Mouse (Mus musculus) forebrain, embryonic 15.5 days (tissue): ENCODE results near the gene Atxn7. TPM values are rescaled to one million over a fixed set of nuclear protein-coding genes. Genes with fewer than 3 reads are reported as not detected.

Experiments used
- ATAC-seq: fragments of 200-750 bp; cut with Nextera tagmentation; replicated peaks from 2 replicates; pipeline ENCODE4 v1.8.0; 2017; ENCODE audit warnings: mild to moderate bottlenecking, moderate TSS enrichment, moderate library complexity
- H3K27ac ChIP-seq: fragments of 300-500 bp; sonication (generic); replicated peaks from 2 replicates; pipeline ENCODE4 v1.5.1; 2015; ENCODE audit warnings: mild to moderate bottlenecking, inconsistent platforms
- H3K27me3 ChIP-seq: fragments of 300-500 bp; sonication (generic); 2 replicates; pipeline ENCODE4 v1.6.1; 2015; ENCODE audit warnings: inconsistent platforms
- H3K36me3 ChIP-seq: fragments of 300-500 bp; sonication (generic); 2 replicates; pipeline ENCODE4 v1.6.1; 2015; ENCODE audit warnings: mild to moderate bottlenecking, inconsistent platforms
- H3K4me1 ChIP-seq: fragments of 300-500 bp; sonication (generic); 2 replicates; pipeline ENCODE4 v1.6.1; 2015; ENCODE audit warnings: inconsistent platforms
- H3K4me2 ChIP-seq: fragments of 300-500 bp; sonication (generic); replicated peaks from 2 replicates; pipeline ENCODE4 v1.6.1; 2015; ENCODE audit warnings: mild to moderate bottlenecking, inconsistent platforms
- H3K4me3 ChIP-seq: fragments of 300-500 bp; sonication (generic); 2 replicates; pipeline ENCODE4 v1.5.1; 2015; ENCODE audit warnings: mild to moderate bottlenecking, inconsistent platforms
- H3K9ac ChIP-seq: fragments of 300-500 bp; sonication (generic); replicated peaks from 2 replicates; pipeline ENCODE4 v1.6.1; 2015; ENCODE audit warnings: mild to moderate bottlenecking, inconsistent platforms
- H3K9me3 ChIP-seq: fragments of 300-500 bp; sonication (generic); 2 replicates; pipeline ENCODE4 v1.6.1; 2016; ENCODE audit warnings: inconsistent platforms
- WGBS: fragments of 180-500 bp; shearing (Covaris S2); methylation state at CpG from one replicate; pipeline ENCODE4 v1.1.7; 2015; ENCODE audit warnings: mixed read lengths; 5-methylcytosine and 5-hydroxymethylcytosine counted together
- polyA plus RNA-seq: library from polyadenylated mRNA; unstranded; fragments of >200 nt; fragmentation: Nextera tagmentation; extraction: Ambion mirVana; gene quantifications from 2 replicates; pipeline ENCODE4 v1.2.1, GENCODE M21; 2015

Gene Atxn7
- polyA plus RNA-seq, 1 experiment from 2014 or later, result 4.0 TPM

GRCm38 (mm10) chr14:14070541-14071315, 109.5 kb downstream of the Atxn7 start:
- 0 out of 2 replicates have a peak overlapping the region, but pooled peaks have one; percentile 4 for H3K9ac ChIP-seq
- no peak overlapping the region for H3K4me2 ChIP-seq
- no peaks in the 10 kb centered on the region for H3K27me3 ChIP-seq
- WGBS, result 5% methylated on average over 6 of the region's 6 CpGs
- H3K27ac ChIP-seq, result peak overlapping the region; percentile 67
- no peak overlapping the region for H3K4me3 ChIP-seq
- no peaks in the 10 kb centered on the region for H3K36me3 ChIP-seq
- H3K9me3 ChIP-seq, result no peaks in the 10 kb centered on the region
- peaks cover 45% of the 10 kb centered on the region for H3K4me1 ChIP-seq
- peak; percentile 80 for ATAC-seq

GRCm38 (mm10) chr14:14071456-14071855, 110.2 kb downstream of the Atxn7 start:
- ATAC-seq, result no peak; the same call in 1 of the 2 replicates
- no peak overlapping the region for H3K4me3 ChIP-seq
- WGBS, result 29% methylated on average over 4 of the region's 4 CpGs
- H3K27ac ChIP-seq, result peak overlapping the region; percentile 67
- H3K27me3 ChIP-seq, result no peaks in the 10 kb centered on the region
- H3K4me2 ChIP-seq, result no peak overlapping the region
- no peaks in the 10 kb centered on the region for H3K9me3 ChIP-seq
- no peak overlapping the region for H3K9ac ChIP-seq
- H3K36me3 ChIP-seq, result no peaks in the 10 kb centered on the region
- H3K4me1 ChIP-seq, result peaks cover 38% of the 10 kb centered on the region

GRCm38 (mm10) chr14:14080604-14081194, 119.5 kb downstream of the Atxn7 start:
- 92% methylated on average over 6 of the region's 6 CpGs for WGBS
- Histone ChIP-seq H3K9me3 (no peaks in the 10 kb centered on the region), H3K27ac (no peak overlapping the region), H3K9ac (no peak overlapping the region), H3K4me3 (no peak overlapping the region), H3K4me2 (no peak overlapping the region), H3K27me3 (no peaks in the 10 kb centered on the region), H3K36me3 (no peaks in the 10 kb centered on the region), H3K4me1 (no peaks in the 10 kb centered on the region)
- no peak for ATAC-seq

- 94% methylated on average over 8 of the region's 8 CpGs for WGBS
Observed at GRCm38 (mm10) chr14:14083811-14084210, 122.6 kb downstream of the Atxn7 start.

GRCm38 (mm10) chr14:14086711-14087263, 125.5 kb downstream of the Atxn7 start:
- ATAC-seq, result no peak
- Histone ChIP-seq H3K27me3 (no peaks in the 10 kb centered on the region), H3K27ac (no peak overlapping the region), H3K9ac (no peak overlapping the region), H3K4me3 (no peak overlapping the region), H3K4me2 (no peak overlapping the region), H3K9me3 (no peaks in the 10 kb centered on the region), H3K36me3 (0 out of 2 replicates have a peak, but pooled peaks cover 3% of the 10 kb centered on the region), H3K4me1 (no peaks in the 10 kb centered on the region)
- 89% methylated on average over 4 of the region's 4 CpGs for whole genome bisulfite sequencing

More at GRCm38 (mm10) chr14:14083811-14084210, 122.6 kb downstream of the Atxn7 start:
- H3K4me2 ChIP-seq, result no peak overlapping the region
- H3K27ac ChIP-seq, result no peak overlapping the region
- H3K9me3 ChIP-seq, result no peaks in the 10 kb centered on the region
- H3K9ac ChIP-seq, result no peak overlapping the region
- H3K27me3 ChIP-seq, result no peaks in the 10 kb centered on the region
- no peaks in the 10 kb centered on the region for H3K4me1 ChIP-seq
- no peak overlapping the region for H3K4me3 ChIP-seq
- H3K36me3 ChIP-seq, result no peaks in the 10 kb centered on the region
- no peak for ATAC-seq

GRCm38 (mm10) chr14:14087348-14087747, 126.1 kb downstream of the Atxn7 start:
- Histone ChIP-seq H3K4me3 (no peak overlapping the region), H3K9ac (no peak overlapping the region), H3K27me3 (no peaks in the 10 kb centered on the region), H3K9me3 (no peaks in the 10 kb centered on the region), H3K4me2 (no peak overlapping the region), H3K27ac (no peak overlapping the region), H3K36me3 (peaks cover 3% of the 10 kb centered on the region; the same call in 1 of the 2 replicates), H3K4me1 (no peaks in the 10 kb centered on the region)
- ATAC-seq, result no peak
- 89% methylated on average over 6 of the region's 6 CpGs for WGBS

- ATAC-seq, result no peak
- Histone ChIP-seq H3K36me3 (peaks cover 6% of the 10 kb centered on the region; the same call in 1 of the 2 replicates), H3K27ac (no peak overlapping the region), H3K4me3 (no peak overlapping the region), H3K27me3 (no peaks in the 10 kb centered on the region), H3K4me1 (no peaks in the 10 kb centered on the region), H3K9me3 (no peaks in the 10 kb centered on the region), H3K9ac (no peak overlapping the region), H3K4me2 (no peak overlapping the region)
- WGBS, result 93% methylated on average over 9 of the region's 9 CpGs
Observed at GRCm38 (mm10) chr14:14088016-14088791, 127.0 kb downstream of the Atxn7 start.

GRCm38 (mm10) chr14:14090571-14090970, 129.3 kb downstream of the Atxn7 start:
- H3K27ac ChIP-seq, result no peak overlapping the region
- H3K27me3 ChIP-seq, result no peaks in the 10 kb centered on the region
- WGBS, result 93% methylated on average over 6 of the region's 6 CpGs
- H3K4me2 ChIP-seq, result no peak overlapping the region
- no peaks in the 10 kb centered on the region for H3K4me1 ChIP-seq
- no peak for ATAC-seq
- H3K4me3 ChIP-seq, result no peak overlapping the region
- H3K9me3 ChIP-seq, result no peaks in the 10 kb centered on the region
- H3K36me3 ChIP-seq, result peaks cover 6% of the 10 kb centered on the region; the same call in 1 of the 2 replicates
- no peak overlapping the region for H3K9ac ChIP-seq

GRCm38 (mm10) chr14:14098330-14098980, 137.2 kb downstream of the Atxn7 start:
- Histone ChIP-seq H3K36me3 (peaks cover 15% of the 10 kb centered on the region), H3K4me1 (no peaks in the 10 kb centered on the region), H3K9ac (no peak overlapping the region), H3K27me3 (no peaks in the 10 kb centered on the region), H3K4me3 (no peak overlapping the region), H3K9me3 (no peaks in the 10 kb centered on the region), H3K27ac (no peak overlapping the region), H3K4me2 (no peak overlapping the region)
- ATAC-seq, result peak; percentile 82
- WGBS, result 26% methylated on average over 10 of the region's 10 CpGs

- 91% methylated on average over 8 of the region's 8 CpGs for WGBS
Observed at GRCm38 (mm10) chr14:14100773-14101280, 139.6 kb downstream of the Atxn7 start.

GRCm38 (mm10) chr14:14101296-14101695, 140.1 kb downstream of the Atxn7 start:
- peaks cover 3% of the 10 kb centered on the region; the same call in 1 of the 2 replicates for H3K4me1 ChIP-seq
- WGBS, result 92% methylated on average over 9 of the region's 9 CpGs
- H3K4me3 ChIP-seq, result no peak overlapping the region
- no peak overlapping the region for H3K9ac ChIP-seq
- no peak for ATAC-seq
- no peak overlapping the region for H3K27ac ChIP-seq
- no peaks in the 10 kb centered on the region for H3K9me3 ChIP-seq
- H3K27me3 ChIP-seq, result no peaks in the 10 kb centered on the region
- peaks cover 15% of the 10 kb centered on the region for H3K36me3 ChIP-seq
- H3K4me2 ChIP-seq, result no peak overlapping the region

More at GRCm38 (mm10) chr14:14100773-14101280, 139.6 kb downstream of the Atxn7 start:
- Histone ChIP-seq H3K4me1 (peaks cover 3% of the 10 kb centered on the region; the same call in 1 of the 2 replicates), H3K9ac (no peak overlapping the region), H3K27me3 (no peaks in the 10 kb centered on the region), H3K4me3 (no peak overlapping the region), H3K27ac (no peak overlapping the region), H3K4me2 (no peak overlapping the region), H3K36me3 (peaks cover 15% of the 10 kb centered on the region), H3K9me3 (no peaks in the 10 kb centered on the region)
- ATAC-seq, result no peak
